Mouse (Mus musculus): ENCODE results near the gene Vpreb2.

DNA sequence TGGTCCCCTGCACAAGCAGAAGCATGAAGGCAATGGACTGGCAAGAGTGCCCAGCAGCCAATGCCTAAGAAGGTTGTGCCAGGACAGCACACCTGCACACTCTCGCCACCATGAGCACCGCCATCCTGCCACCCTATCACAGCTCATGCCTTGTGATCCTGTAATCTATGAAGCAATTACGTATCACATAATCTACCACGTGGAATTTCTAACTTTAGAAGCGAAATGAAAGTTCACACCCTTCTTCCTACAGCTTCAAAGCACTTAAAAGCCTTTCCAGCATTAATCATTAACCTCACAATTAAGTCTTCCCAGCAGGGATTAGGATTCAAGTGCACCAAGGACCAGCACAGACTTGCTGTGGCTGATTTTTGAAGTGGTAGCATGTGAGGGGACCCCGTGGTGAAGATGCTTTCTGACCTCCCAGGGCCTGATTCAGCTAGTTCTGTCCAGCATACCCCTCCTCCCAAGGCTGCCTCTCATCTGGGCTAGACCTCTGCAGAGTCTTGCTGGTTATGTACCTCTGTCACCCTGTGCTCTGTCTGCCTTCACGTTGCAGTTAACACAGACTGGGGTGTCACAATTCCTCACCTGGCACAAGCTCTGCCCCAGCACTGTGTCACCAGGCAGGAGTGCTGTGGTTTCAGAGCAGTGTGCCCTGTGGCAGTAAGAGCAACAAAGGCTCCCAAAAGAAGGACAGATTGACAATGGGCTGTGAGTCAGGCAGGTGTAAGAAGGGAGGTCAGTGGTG, 35.0 kb upstream of the Vpreb2 start:
- TF ChIP-seq EP300 (IDR thresholded peaks at IDR 0.05; ENCODE audit: low read depth) = no peak
- no peak for TF ChIP-seq CTCF (IDR thresholded peaks at IDR 0.05; ENCODE audit: low read depth)
